Mouse (Mus musculus) right cerebral cortex, postnatal 4 days (tissue): ENCODE data around the gene Arpc1b.

Source experiments
- DNase-seq: peaks from one replicate; pipeline ENCODE4 v3.0.0-alpha.2; 2022

The Arpc1b gene

GRCm38 (mm10) chr5:145166536-145167305, 52.7 kb downstream of the Arpc1b start, which contains the start of the genes Ptcd1 and Cpsf4:
Gene Ptcd1, minus strand, starts transcription at chr5:145167108.
Gene Cpsf4, plus strand, starts transcription at chr5:145167213.
- DNase-seq, result peak; percentile 97

GRCm38 (mm10) chr5:145167306-145167661, 53.3 kb downstream of the Arpc1b start:
- DNase-seq, result no peak

GRCm38 (mm10) chr5:145178461-145178980, 64.5 kb downstream of the Arpc1b start:
- DNase-seq, result no peak
